Mouse (Mus musculus) neural tube, embryonic 11.5 days (tissue): ENCODE results near the gene Spata32. TPM values are rescaled to one million over a fixed set of nuclear protein-coding genes. Genes with fewer than 3 reads are reported as not detected.

Experiments
- ATAC-seq: fragments of 200-750 bp; cut with Nextera tagmentation; 2 replicates; pipeline ENCODE4 v1.8.0; 2017; ENCODE audit warnings: moderate number of reproducible peaks, mild to moderate bottlenecking, moderate TSS enrichment, moderate library complexity; ENCODE audit not compliant: insufficient read depth, low FRiP score, low TSS enrichment
- DNase-seq: peaks from one replicate; pipeline ENCODE4 v3.0.0-alpha.2; 2015; ENCODE audit warnings: low spot score
- H3K27ac ChIP-seq: fragments of 300-500 bp; sonication (generic); 2 replicates; pipeline ENCODE4 v1.5.1; 2014; ENCODE audit warnings: low read depth, mild to moderate bottlenecking, low read length
- H3K27me3 ChIP-seq: fragments of 300-500 bp; sonication (generic); 2 replicates; pipeline ENCODE4 v1.6.1; 2014; ENCODE audit warnings: mild to moderate bottlenecking, low read length, mixed read lengths; ENCODE audit not compliant: control insufficient read depth, insufficient read depth
- H3K36me3 ChIP-seq: fragments of 300-500 bp; sonication (generic); 2 replicates; pipeline ENCODE4 v1.6.1; 2014; ENCODE audit warnings: mild to moderate bottlenecking, low read length, moderate library complexity, mixed read lengths; ENCODE audit not compliant: control insufficient read depth, insufficient read depth
- H3K4me1 ChIP-seq: fragments of 300-500 bp; sonication (generic); 2 replicates; pipeline ENCODE4 v1.6.1; 2014; ENCODE audit warnings: low read length, mixed read lengths; ENCODE audit not compliant: control insufficient read depth, insufficient read depth
- H3K4me2 ChIP-seq: fragments of 300-500 bp; sonication (generic); 2 replicates; pipeline ENCODE4 v1.6.1; 2014; ENCODE audit warnings: low read depth, mild to moderate bottlenecking, moderate library complexity
- H3K4me3 ChIP-seq: fragments of 300-500 bp; sonication (generic); 2 replicates; pipeline ENCODE4 v1.5.1; 2014; ENCODE audit warnings: low read depth, low read length
- H3K9ac ChIP-seq: fragments of 300-500 bp; sonication (generic); 2 replicates; pipeline ENCODE4 v1.6.1; 2014; ENCODE audit warnings: mild to moderate bottlenecking, low read length
- H3K9me3 ChIP-seq: fragments of 300-500 bp; sonication (generic); 2 replicates; pipeline ENCODE4 v1.6.1; 2016; ENCODE audit warnings: low read length; ENCODE audit not compliant: control insufficient read depth
- WGBS: fragments of 180-500 bp; shearing (Covaris S2); extraction: QIAGEN DNeasy Blood & Tissue Kit; methylation state at CpG from one replicate; pipeline ENCODE4 v1.1.7; 2014; 5-methylcytosine and 5-hydroxymethylcytosine counted together
- polyA plus RNA-seq: library from polyadenylated mRNA; unstranded; fragments of >200 nt; fragmentation: Nextera tagmentation; extraction: Ambion mirVana; gene quantifications from 2 replicates; pipeline ENCODE4 v1.2.1, GENCODE M21; 2014

Spata32 gene
- polyA plus RNA-seq, 1 experiment from 2014 or later = not detected

DNA sequence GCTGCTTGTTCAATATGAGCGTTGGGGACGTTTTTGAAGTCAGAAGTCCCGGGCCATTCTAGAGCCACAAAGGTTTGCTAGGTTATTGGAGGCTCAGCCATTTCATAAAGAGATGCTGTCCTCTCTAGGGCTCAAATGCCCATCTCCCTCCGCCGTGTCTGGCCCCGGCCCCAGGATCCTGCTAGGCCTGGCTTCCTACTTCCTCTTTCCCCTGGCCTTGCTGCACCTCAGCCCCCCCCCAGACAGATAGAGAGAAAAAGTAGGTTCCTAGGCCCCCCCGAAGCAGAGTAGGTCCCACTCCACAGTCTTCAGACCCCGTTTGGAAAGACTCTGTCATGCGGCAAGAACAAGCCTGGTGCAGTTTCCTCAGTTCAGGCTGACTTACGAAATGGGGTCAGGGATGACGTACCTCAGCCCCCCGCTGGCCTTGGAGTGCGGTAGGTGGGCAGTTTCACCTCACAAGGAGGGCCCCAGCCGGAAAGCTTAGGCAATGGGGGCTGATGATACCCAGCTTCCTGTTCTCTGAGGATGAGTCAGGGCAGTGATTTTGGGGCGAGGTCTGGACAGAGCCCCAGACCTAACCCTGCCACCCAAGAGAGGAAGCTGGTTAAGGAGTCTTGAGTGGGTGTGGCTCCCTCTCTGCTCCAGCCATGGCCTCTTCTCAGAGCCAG is 40.3 kb downstream of the Spata32 start:
- no peak overlapping the region for H3K4me2 ChIP-seq
- no peak for DNase-seq
- WGBS = 80% methylated on average over 15 of the region's 15 CpGs

DNA sequence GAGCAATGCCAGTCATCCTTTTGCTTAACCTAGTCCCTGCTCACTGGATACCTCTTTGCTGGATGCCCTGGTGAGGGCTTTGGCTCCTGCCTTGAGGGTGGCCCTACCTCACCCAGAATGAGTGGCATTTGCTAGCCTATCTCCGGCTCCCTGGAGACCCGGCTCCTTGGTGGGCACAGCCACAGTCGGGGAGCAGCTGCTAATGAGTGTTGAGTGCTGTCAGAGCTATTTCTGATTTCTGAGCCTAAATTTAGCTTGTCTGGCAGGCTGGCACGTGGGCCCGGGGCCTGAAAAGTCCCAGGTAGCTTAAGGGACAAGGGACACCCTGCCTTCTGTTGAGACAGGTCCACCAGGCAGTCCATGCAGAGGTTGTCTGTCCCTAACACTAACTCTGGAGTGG is 41.0 kb downstream of the Spata32 start:
- 83% methylated on average over 5 of the region's 5 CpGs for WGBS
- H3K4me1 ChIP-seq = no peaks in the 10 kb centered on the region
- no peaks in the 10 kb centered on the region for H3K9me3 ChIP-seq
- H3K9ac ChIP-seq = no peak overlapping the region
- ATAC-seq (no peak), DNase-seq (no peak)
- H3K4me2 ChIP-seq = no peak overlapping the region
- no peak overlapping the region for H3K27ac ChIP-seq
- peaks cover 10% of the 10 kb centered on the region for H3K27me3 ChIP-seq
- no peaks in the 10 kb centered on the region for H3K36me3 ChIP-seq
- no peak overlapping the region for H3K4me3 ChIP-seq

More for the DNA sequence above, 40.3 kb downstream of the Spata32 start:
- H3K4me1 ChIP-seq = no peaks in the 10 kb centered on the region
- no peak overlapping the region for H3K9ac ChIP-seq
- H3K27ac ChIP-seq = no peak overlapping the region
- no peak overlapping the region for H3K4me3 ChIP-seq
- peaks cover 3% of the 10 kb centered on the region for H3K27me3 ChIP-seq
- no peaks in the 10 kb centered on the region for H3K9me3 ChIP-seq
- H3K36me3 ChIP-seq = no peaks in the 10 kb centered on the region
- no peak for ATAC-seq

DNA sequence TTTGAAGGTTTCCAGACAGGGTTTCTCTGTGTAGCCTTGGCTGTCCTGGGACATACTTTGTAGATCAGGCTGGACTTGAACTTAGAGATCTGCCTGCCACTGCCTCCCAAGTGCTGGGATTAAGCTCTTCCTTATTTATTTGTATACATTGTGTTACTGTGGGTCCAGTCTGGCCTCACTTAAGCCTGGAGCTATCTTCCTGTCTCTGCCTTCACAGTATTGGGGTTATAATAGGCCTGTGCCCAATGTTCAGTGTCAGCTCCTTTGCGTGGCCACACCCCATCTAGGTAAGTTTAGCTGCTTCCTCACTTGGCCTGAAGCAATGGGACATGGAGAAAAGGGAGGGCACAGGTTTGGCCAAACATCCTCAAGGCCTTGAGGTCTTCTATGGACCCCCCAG is 41.7 kb downstream of the Spata32 start:
- ATAC-seq (no peak), DNase-seq (no peak)
- 94% methylated on average over 1 of the region's 1 CpGs for WGBS
- Histone ChIP-seq H3K4me3 (no peak overlapping the region), H3K4me1 (no peaks in the 10 kb centered on the region), H3K9ac (no peak overlapping the region), H3K27ac (no peak overlapping the region), H3K9me3 (no peaks in the 10 kb centered on the region), H3K36me3 (no peaks in the 10 kb centered on the region), H3K4me2 (no peak overlapping the region), H3K27me3 (peaks cover 17% of the 10 kb centered on the region)

DNA sequence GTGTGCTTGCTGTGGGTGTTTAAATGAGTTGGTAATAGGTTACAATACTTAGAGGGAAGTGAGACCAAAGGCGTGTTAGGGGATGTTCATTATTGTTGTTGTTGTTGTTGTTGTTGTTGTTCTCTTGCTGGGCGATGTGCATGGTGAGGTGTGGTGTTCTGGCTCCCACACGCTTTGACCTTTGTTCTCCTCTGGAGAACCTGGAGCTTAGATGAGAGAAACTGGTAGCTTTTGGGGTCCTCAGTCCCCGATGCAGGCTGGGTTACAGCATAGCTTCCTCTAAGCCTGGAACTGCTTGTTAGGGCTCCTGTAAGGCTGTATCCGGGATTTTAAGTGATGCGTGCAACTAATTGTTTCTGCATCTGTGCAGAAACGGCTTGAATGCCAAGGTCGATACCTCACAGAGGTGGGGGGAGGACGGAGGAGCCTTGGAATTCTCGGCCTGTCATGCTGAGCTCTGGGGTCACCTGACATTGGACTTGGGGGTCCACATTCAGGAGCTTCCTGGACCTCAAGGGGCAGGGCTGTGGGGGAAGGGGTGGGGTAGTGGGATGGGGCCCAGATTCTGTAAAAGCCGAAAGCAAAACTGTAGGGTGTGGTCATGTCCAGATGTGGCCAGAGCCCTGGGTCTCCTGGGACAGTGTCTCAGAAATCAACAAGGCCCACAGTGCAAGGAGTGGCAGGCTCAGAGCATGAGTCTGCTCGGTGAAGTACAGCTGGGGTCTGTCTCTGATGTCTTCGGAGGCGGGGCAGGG is 42.4 kb downstream of the Spata32 start:
- no peak overlapping the region for H3K27ac ChIP-seq
- H3K36me3 ChIP-seq = no peaks in the 10 kb centered on the region
- no peak overlapping the region for H3K4me2 ChIP-seq
- ATAC-seq = no peak
- H3K27me3 ChIP-seq = peaks cover 24% of the 10 kb centered on the region
- H3K4me1 ChIP-seq = peaks cover 3% of the 10 kb centered on the region; the same call in 1 of the 2 replicates
- no peak for DNase-seq
- WGBS = 68% methylated on average over 14 of the region's 14 CpGs
- H3K9me3 ChIP-seq = no peaks in the 10 kb centered on the region
- no peak overlapping the region for H3K4me3 ChIP-seq
- H3K9ac ChIP-seq = no peak overlapping the region

DNA sequence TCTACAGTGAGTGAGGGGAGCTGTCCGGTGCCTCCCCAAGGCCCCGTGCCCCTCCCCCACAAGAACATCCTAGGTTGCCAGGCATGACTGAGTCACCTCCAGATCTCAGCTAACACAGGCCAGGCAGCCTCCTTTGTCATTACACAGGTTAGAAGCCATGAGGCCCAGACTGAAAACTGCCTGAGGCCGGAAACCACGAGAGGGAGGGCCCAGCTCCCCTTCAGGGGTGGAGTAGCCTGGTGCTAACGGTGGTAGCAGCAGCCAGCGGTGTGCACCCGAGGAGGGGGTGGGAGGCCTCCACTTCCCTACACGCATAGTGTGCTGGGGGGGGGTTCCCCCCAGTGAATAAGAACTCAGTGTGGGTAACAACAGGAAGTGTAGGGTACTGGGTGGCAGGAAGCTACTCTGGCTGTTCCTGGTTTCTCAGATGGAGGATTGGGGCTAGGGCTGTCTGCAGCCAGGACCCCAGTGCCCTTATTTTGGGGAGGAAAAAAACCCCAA is 43.3 kb downstream of the Spata32 start:
- Histone ChIP-seq H3K9ac (no peak overlapping the region), H3K27ac (no peak overlapping the region), H3K27me3 (peaks cover 33% of the 10 kb centered on the region), H3K4me3 (no peak overlapping the region), H3K4me2 (no peak overlapping the region), H3K36me3 (no peaks in the 10 kb centered on the region), H3K9me3 (no peaks in the 10 kb centered on the region), H3K4me1 (peaks cover 10% of the 10 kb centered on the region)
- no peak for DNase-seq
- 59% methylated on average over 8 of the region's 8 CpGs for WGBS
- no peak for ATAC-seq

DNA sequence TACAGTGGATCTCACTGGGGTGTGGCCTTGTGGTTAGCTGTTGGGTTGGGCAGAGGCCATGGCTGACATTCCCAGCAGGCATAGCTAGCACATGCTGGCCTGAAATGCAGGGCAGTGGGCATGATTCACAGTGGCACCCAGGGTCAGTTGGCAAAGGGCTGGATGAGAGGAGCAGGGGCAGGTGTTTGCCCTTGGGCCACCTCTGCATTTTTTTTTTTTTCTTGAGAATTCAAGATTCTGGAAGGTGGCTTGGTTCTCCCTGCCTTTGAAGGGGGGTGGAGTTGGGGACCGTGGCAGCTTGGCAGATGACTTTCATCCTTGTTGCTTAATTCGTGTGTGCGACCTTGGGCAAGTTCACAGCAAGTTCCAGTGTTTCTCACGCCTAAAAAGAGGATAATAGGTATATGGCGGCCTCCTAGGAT is 43.8 kb downstream of the Spata32 start:
- no peak overlapping the region for H3K9ac ChIP-seq
- ATAC-seq = no peak
- no peak overlapping the region for H3K4me2 ChIP-seq
- H3K9me3 ChIP-seq = no peaks in the 10 kb centered on the region
- H3K4me3 ChIP-seq = no peak overlapping the region
- no peaks in the 10 kb centered on the region for H3K36me3 ChIP-seq
- peaks cover 38% of the 10 kb centered on the region for H3K27me3 ChIP-seq
- WGBS = 87% methylated on average over 5 of the region's 5 CpGs
- no peak overlapping the region for H3K27ac ChIP-seq
- peaks cover 10% of the 10 kb centered on the region for H3K4me1 ChIP-seq
- DNase-seq = no peak

DNA sequence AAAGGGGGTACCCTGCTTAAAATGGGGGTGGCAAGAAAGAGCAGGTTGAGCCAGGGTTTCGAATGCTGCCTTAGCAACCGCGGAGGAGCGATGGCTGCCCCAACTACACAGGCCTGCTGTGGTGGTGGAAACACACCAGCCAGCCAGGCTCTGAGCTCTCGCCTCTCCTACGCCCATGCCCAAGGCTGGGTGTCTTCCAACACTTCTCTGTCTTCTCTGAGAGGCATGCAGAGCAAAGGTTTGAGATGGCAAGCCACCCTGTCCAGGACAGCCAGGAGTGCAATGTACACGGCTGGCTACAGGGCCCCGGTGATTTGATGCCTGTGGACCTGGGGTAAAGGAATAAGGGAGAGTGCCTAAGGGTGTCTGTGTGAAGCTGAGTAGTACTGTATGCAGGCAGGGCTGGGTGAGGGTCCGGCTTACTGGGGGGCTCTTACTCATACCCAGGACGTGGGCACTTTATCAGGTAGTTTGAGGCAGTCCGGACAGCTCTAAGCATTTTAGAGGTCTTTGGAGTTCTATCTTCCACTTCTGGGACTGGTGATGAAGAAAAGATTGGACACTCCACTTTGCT is 44.4 kb downstream of the Spata32 start:
- no peak for ATAC-seq
- no peak for DNase-seq
- Histone ChIP-seq H3K9ac (no peak overlapping the region), H3K4me3 (no peak overlapping the region), H3K36me3 (no peaks in the 10 kb centered on the region), H3K4me2 (no peak overlapping the region), H3K27ac (no peak overlapping the region), H3K9me3 (no peaks in the 10 kb centered on the region), H3K4me1 (peaks cover 10% of the 10 kb centered on the region), H3K27me3 (peaks cover 44% of the 10 kb centered on the region)
- WGBS = 89% methylated on average over 11 of the region's 11 CpGs

DNA sequence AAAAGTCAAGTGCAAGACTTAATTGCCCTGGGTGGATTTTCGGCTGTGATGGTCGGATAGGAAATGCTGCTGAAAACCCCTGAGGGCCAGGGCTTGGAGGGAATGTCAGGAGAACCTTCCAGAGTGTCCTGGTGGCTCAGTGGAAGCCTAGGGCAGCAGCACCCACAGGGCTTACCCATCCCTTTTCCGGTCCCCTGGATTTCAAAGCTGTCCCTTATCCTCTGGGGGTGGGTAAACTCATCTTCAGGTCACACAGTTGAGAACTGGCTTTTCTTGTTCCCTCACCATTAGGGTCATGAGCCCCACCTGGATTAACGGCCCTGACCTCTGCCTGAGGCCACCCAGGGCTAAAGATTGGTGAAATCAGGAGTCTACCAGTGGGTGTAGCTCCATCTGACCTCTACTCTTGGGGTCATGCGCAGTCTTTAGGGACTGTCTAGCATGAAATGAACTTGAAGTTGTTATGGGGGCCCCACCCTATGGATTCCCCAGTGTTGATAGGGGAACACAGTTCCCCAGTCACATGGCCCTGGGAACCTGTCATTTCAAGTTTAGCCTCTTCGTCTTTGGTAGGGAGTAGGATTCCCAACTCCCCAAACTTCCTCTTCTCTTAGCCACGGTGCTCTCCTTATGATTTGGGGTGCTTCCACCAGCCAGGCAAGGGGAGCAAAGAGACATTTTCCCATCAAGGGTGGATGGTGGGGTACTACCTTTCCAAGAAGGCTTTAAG is 45.0 kb downstream of the Spata32 start:
- Histone ChIP-seq H3K27me3 (peaks cover 44% of the 10 kb centered on the region), H3K36me3 (no peaks in the 10 kb centered on the region)
- 85% methylated on average over 7 of the region's 7 CpGs for WGBS

More for the DNA sequence above, 45.0 kb downstream of the Spata32 start:
- DNase-seq = no peak
- Histone ChIP-seq H3K9ac (no peak overlapping the region), H3K27ac (no peak overlapping the region), H3K9me3 (no peaks in the 10 kb centered on the region), H3K4me2 (no peak overlapping the region; the same call in 1 of the 2 replicates), H3K4me1 (peaks cover 10% of the 10 kb centered on the region), H3K4me3 (no peak overlapping the region)
- ATAC-seq = no peak
